Mouse (Mus musculus) embryonic facial prominence, embryonic 10.5 days (tissue): ENCODE measurements around the gene Nav2. TPM values are rescaled to one million over a fixed set of nuclear protein-coding genes. Genes with fewer than 3 reads are reported as not detected.
A peak's percentile ranks its signal among the peaks of the same experiment; 100 is the strongest.

Source experiments
- DNase-seq: peaks from one replicate; pipeline ENCODE4 v3.0.0-alpha.2; 2017; ENCODE audit warnings: low spot score
- H3K27ac ChIP-seq: fragments of 300-500 bp; sonication (generic); replicated peaks from 2 replicates; pipeline ENCODE4 v1.5.1; 2016; ENCODE audit warnings: mild to moderate bottlenecking
- H3K27me3 ChIP-seq: fragments of 300-500 bp; sonication (generic); replicated peaks from 2 replicates; pipeline ENCODE4 v1.6.1; 2016; ENCODE audit warnings: low read depth, mild to moderate bottlenecking; ENCODE audit not compliant: poor library complexity, severe bottlenecking
- H3K36me3 ChIP-seq: fragments of 300-500 bp; sonication (generic); replicated peaks from 2 replicates; pipeline ENCODE4 v1.6.1; 2016; ENCODE audit warnings: mild to moderate bottlenecking, moderate library complexity
- H3K4me1 ChIP-seq: fragments of 300-500 bp; sonication (generic); 2 replicates; pipeline ENCODE4 v1.6.1; 2016
- H3K4me3 ChIP-seq: fragments of 300-500 bp; sonication (generic); 2 replicates; pipeline ENCODE4 v1.5.1; 2016; ENCODE audit warnings: mild to moderate bottlenecking, moderate library complexity
- H3K9me3 ChIP-seq: fragments of 300-500 bp; sonication (generic); 2 replicates; pipeline ENCODE4 v1.6.1; 2016; ENCODE audit warnings: mild to moderate bottlenecking
- WGBS: fragments of 180-500 bp; shearing (Covaris S2); methylation state at CpG from one replicate; pipeline ENCODE4 v1.1.7; 2016; 5-methylcytosine and 5-hydroxymethylcytosine counted together
- polyA plus RNA-seq: library from polyadenylated mRNA; unstranded; fragments of >200 nt; fragmentation: Nextera tagmentation; extraction: Ambion mirVana; gene quantifications from 2 replicates; pipeline ENCODE4 v1.2.1, GENCODE M21; 2016

Nav2 gene
- polyA plus RNA-seq, 1 experiment from 2014 or later, result 11.5 TPM

GRCm38 (mm10) chr7:49235271-49235681 lies 326.8 kb downstream of the Nav2 start:
- no peak overlapping the region for H3K27ac ChIP-seq
- 86% methylated on average over 9 of the region's 9 CpGs for WGBS
- H3K4me1 ChIP-seq, result peaks cover 6% of the 10 kb centered on the region
- DNase-seq, result no peak
- H3K27me3 ChIP-seq, result no peaks in the 10 kb centered on the region
- no peak overlapping the region for H3K4me3 ChIP-seq
- no peaks in the 10 kb centered on the region for H3K9me3 ChIP-seq
- H3K36me3 ChIP-seq, result no peaks in the 10 kb centered on the region

GRCm38 (mm10) chr7:49235821-49236220 lies 327.3 kb downstream of the Nav2 start:
- Histone ChIP-seq H3K9me3 (no peaks in the 10 kb centered on the region), H3K4me1 (peaks cover 6% of the 10 kb centered on the region), H3K27ac (no peak overlapping the region), H3K27me3 (no peaks in the 10 kb centered on the region), H3K4me3 (no peak overlapping the region), H3K36me3 (no peaks in the 10 kb centered on the region)
- WGBS, result 72% methylated on average over 3 of the region's 3 CpGs
- DNase-seq, result no peak

DNA sequence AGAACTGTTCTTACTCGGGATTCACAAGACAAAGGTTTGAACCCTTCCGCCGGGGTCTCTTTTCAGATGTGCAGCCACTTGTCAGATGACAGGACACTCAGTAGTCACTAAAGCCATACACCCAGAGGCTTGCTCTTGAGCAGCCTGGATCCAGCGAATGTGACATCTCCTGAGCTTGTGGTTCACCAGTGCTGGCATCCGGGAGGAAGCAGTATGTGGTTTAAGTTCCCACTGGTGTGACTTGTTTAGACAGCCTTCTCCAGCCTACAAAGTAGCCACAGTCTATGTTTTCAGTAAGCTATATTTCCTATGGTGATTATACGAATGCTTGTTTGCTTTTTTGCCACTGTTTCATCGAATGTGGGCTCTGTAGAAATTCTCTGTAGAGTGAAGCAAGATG lies 331.9 kb downstream of the Nav2 start:
- H3K27ac ChIP-seq, result no peak overlapping the region
- no peaks in the 10 kb centered on the region for H3K36me3 ChIP-seq
- DNase-seq, result no peak
- no peaks in the 10 kb centered on the region for H3K9me3 ChIP-seq
- WGBS, result 87% methylated on average over 7 of the region's 7 CpGs
- H3K27me3 ChIP-seq, result peaks cover 20% of the 10 kb centered on the region
- no peak overlapping the region for H3K4me3 ChIP-seq
- peaks cover 13% of the 10 kb centered on the region for H3K4me1 ChIP-seq

DNA sequence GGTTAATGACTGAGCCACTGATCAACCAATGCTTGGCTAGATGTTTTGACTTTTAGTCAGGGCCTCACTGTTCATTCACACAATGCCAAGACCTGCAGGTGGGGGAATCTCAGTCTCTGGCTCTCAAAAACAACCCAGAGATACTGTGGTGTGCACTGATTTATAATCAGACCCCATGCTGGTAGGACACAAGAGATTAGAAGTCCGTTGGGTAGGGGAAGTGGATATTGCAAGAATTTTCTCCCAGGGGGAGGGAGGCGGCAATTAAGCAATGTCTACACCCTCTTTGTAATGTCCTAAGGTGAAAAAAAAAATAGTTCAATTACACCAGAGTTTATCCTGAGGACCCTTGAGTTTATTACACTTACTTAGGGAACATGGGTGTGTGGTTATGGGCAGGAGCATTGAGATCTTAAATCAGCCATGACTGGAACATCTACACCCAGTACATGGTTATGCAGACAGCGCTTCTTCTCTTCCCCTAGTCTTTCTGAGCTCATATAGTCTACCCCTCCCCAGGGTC lies 332.8 kb downstream of the Nav2 start:
- H3K36me3 ChIP-seq, result no peaks in the 10 kb centered on the region
- no peak for DNase-seq
- WGBS, result 76% methylated on average over 3 of the region's 3 CpGs

DNA sequence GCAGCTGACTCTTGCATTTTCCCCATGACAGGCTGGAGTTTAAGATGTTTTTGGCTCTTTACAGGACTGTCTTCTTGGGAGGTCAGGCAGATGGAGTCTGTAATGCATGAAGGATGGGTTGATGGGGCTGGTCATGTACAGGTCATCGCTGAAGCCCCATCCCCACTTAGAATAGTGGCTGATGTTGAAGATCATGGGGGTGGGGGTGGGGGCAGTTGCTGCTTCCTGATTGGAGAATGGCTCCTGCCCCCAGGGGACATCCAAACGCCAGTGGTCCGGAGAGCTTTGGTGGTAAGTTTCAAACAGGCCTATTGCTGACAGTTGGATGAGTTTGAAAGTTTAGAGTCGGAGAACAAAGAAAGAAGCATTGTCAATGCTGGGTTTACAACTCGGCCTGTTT lies 333.7 kb downstream of the Nav2 start:
- Histone ChIP-seq H3K9me3 (no peaks in the 10 kb centered on the region), H3K27ac (no peak overlapping the region), H3K36me3 (no peaks in the 10 kb centered on the region), H3K4me3 (no peak overlapping the region), H3K4me1 (peaks cover 21% of the 10 kb centered on the region), H3K27me3 (peaks cover 33% of the 10 kb centered on the region)
- 37% methylated on average over 5 of the region's 5 CpGs for WGBS
- no peak for DNase-seq

More for the DNA sequence above, 332.8 kb downstream of the Nav2 start:
- no peak overlapping the region for H3K27ac ChIP-seq
- H3K4me1 ChIP-seq, result peaks cover 16% of the 10 kb centered on the region
- no peak overlapping the region for H3K4me3 ChIP-seq
- H3K27me3 ChIP-seq, result peaks cover 23% of the 10 kb centered on the region
- H3K9me3 ChIP-seq, result no peaks in the 10 kb centered on the region

DNA sequence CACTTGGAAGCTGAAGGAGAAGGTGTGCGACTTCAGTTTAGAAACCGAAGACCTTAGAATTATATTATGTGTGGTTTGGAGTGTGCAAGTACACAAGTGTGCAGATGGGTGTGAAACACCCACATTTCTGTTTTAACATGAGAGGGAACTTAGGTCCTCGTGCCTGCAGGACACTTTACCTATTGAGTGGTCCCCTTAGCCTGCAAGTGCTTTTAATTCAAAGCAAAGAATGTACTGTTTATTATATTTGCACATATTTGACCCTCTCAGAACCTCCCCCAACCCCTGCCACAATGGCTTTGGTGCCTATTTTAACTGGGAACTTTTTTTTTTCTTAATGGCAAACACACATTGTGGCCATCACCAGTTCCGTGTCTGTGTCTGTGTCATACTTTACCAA lies 334.6 kb downstream of the Nav2 start:
- Histone ChIP-seq H3K27me3 (peaks cover 41% of the 10 kb centered on the region), H3K36me3 (no peaks in the 10 kb centered on the region), H3K4me1 (peaks cover 25% of the 10 kb centered on the region), H3K9me3 (no peaks in the 10 kb centered on the region), H3K4me3 (no peak overlapping the region), H3K27ac (no peak overlapping the region)
- DNase-seq, result no peak
- WGBS, result 87% methylated on average over 4 of the region's 4 CpGs

GRCm38 (mm10) chr7:49245537-49246239 lies 337.2 kb downstream of the Nav2 start:
- Histone ChIP-seq H3K9me3 (no peaks in the 10 kb centered on the region), H3K27me3 (peaks cover 65% of the 10 kb centered on the region), H3K4me1 (peaks cover 25% of the 10 kb centered on the region), H3K27ac (peak overlapping the region; percentile 91), H3K36me3 (no peaks in the 10 kb centered on the region), H3K4me3 (peak overlapping the region; percentile 67)
- WGBS, result under 1% methylated on average over 68 of the region's 68 CpGs
- peak; percentile 96 for DNase-seq

- WGBS, result under 1% methylated on average over 31 of the region's 31 CpGs
- no peak for DNase-seq
- Histone ChIP-seq H3K4me1 (peaks cover 25% of the 10 kb centered on the region), H3K4me3 (peak overlapping the region; percentile 67), H3K9me3 (no peaks in the 10 kb centered on the region), H3K36me3 (no peaks in the 10 kb centered on the region), H3K27me3 (peaks cover 65% of the 10 kb centered on the region), H3K27ac (peak overlapping the region; percentile 91; the same call in 1 of the 2 replicates)
Measured at GRCm38 (mm10) chr7:49246240-49246578, 337.7 kb downstream of the Nav2 start.

GRCm38 (mm10) chr7:49246584-49247481 lies 338.3 kb downstream of the Nav2 start:
- WGBS, result 2% methylated on average over 50 of the region's 50 CpGs
- peaks cover 65% of the 10 kb centered on the region for H3K27me3 ChIP-seq
- peak; percentile 30 for DNase-seq
- H3K4me3 ChIP-seq, result peak overlapping the region; percentile 67
- H3K4me1 ChIP-seq, result peaks cover 25% of the 10 kb centered on the region
- 0 out of 2 replicates have a peak overlapping the region, but pooled peaks have one; percentile 91 for H3K27ac ChIP-seq
- H3K36me3 ChIP-seq, result no peaks in the 10 kb centered on the region
- H3K9me3 ChIP-seq, result no peaks in the 10 kb centered on the region

DNA sequence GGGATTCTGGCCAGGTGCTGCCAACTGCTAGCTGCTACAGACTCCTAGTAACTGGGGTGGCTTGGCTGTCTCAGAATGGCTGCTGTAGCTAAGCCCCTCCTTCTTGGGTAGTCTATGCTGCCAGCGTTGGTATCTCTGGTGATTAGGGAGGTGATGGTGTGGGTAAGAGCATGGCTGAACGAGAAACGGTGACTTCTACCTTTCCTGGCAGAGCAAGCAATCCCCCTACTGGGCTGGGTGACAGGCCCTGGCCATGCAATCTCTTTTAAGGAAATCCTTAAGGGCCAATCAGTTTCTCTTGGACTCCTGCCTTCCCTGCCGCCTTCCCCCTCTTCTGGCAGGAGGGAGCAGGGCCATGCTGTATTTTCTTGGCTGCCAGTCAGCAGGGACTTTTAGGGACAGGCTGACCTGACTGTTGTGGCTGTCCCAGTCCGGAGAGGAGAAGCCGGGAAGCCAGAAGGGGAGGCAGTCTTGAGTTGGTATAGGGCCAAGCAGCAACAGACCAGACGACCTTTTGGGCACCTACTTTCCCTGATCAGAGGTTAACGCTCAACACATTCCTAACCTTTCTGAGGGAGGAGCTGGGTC lies 339.3 kb downstream of the Nav2 start:
- peaks cover 22% of the 10 kb centered on the region for H3K4me1 ChIP-seq
- H3K9me3 ChIP-seq, result no peaks in the 10 kb centered on the region
- no peaks in the 10 kb centered on the region for H3K36me3 ChIP-seq
- H3K4me3 ChIP-seq, result no peak overlapping the region
- no peak for DNase-seq
- no peak overlapping the region for H3K27ac ChIP-seq
- 34% methylated on average over 8 of the region's 8 CpGs for WGBS
- H3K27me3 ChIP-seq, result peaks cover 65% of the 10 kb centered on the region

DNA sequence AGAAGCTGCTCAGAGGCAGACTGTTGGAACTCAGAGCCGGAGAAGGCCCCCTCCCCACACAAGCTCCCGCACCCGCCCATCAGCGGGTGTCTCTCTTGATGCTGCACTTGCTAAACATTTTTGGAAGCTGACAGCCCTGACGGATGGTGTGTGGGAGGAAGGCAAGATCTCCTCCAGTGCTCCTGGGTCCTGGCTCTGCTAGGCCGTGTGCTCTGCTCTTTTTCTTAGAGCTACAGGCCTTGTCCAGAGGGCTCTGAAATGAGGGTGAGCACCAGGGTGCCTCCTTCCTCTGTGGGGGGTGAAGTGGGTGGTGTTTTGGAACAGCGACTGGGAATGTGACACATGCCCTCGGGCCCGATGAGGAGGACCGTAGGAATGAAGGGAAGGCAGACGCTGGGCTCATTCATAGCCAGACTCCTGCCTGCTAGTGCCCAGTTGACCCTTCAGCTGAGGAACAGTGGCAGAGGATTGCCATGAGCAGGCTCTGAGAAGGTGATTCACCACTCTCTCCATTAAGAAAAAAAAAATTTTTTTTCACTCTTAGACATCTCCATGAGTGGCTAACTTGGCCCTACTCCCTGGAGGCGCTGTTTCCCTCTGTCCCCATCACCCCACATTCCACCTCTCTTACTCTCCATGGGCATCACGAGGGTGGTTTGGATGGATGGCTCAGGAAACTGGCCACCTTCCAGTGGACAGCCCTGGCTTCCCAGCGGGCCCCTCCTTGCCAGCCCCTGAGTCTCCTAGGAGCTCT lies 340.0 kb downstream of the Nav2 start:
- H3K4me3 ChIP-seq, result no peak overlapping the region
- no peak for DNase-seq
- peaks cover 22% of the 10 kb centered on the region for H3K4me1 ChIP-seq
- H3K27ac ChIP-seq, result no peak overlapping the region
- no peaks in the 10 kb centered on the region for H3K9me3 ChIP-seq
- 52% methylated on average over 14 of the region's 14 CpGs for WGBS
- peaks cover 60% of the 10 kb centered on the region for H3K27me3 ChIP-seq
- H3K36me3 ChIP-seq, result no peaks in the 10 kb centered on the region

- WGBS, result 89% methylated on average over 2 of the region's 2 CpGs
- Histone ChIP-seq H3K4me1 (peaks cover 22% of the 10 kb centered on the region), H3K4me3 (no peak overlapping the region), H3K9me3 (no peaks in the 10 kb centered on the region), H3K36me3 (no peaks in the 10 kb centered on the region), H3K27ac (no peak overlapping the region), H3K27me3 (peaks cover 50% of the 10 kb centered on the region)
- DNase-seq, result no peak
Measured at GRCm38 (mm10) chr7:49249462-49249861, 340.9 kb downstream of the Nav2 start.
